Mouse (Mus musculus) limb, embryonic 10.5 days (tissue): ENCODE data around the gene Kif6. TPM values are rescaled to one million over a fixed set of nuclear protein-coding genes. Genes with fewer than 3 reads are reported as not detected.
A peak's percentile ranks its signal among the peaks of the same experiment; 100 is the strongest.

Source experiments
- DNase-seq: peaks from one replicate; pipeline ENCODE4 v3.0.0-alpha.2; 2017; ENCODE audit warnings: low spot score
- H3K27ac ChIP-seq: fragments of 300-500 bp; sonication (generic); 2 replicates; pipeline ENCODE4 v1.5.1; 2016; ENCODE audit warnings: mild to moderate bottlenecking
- H3K27me3 ChIP-seq: fragments of 300-500 bp; sonication (generic); 2 replicates; pipeline ENCODE4 v1.6.1; 2016; ENCODE audit warnings: low read depth, mild to moderate bottlenecking; ENCODE audit not compliant: poor library complexity, severe bottlenecking
- H3K36me3 ChIP-seq: fragments of 300-500 bp; sonication (generic); 2 replicates; pipeline ENCODE4 v1.6.1; 2016; ENCODE audit warnings: mild to moderate bottlenecking, moderate library complexity
- H3K4me1 ChIP-seq: fragments of 300-500 bp; sonication (generic); 2 replicates; pipeline ENCODE4 v1.6.1; 2016
- H3K4me3 ChIP-seq: fragments of 300-500 bp; sonication (generic); 2 replicates; pipeline ENCODE4 v1.5.1; 2016; ENCODE audit warnings: mild to moderate bottlenecking, moderate library complexity
- H3K9me3 ChIP-seq: fragments of 300-500 bp; sonication (generic); replicated peaks from 2 replicates; pipeline ENCODE4 v1.6.1; 2016; ENCODE audit warnings: mild to moderate bottlenecking
- WGBS: fragments of 180-500 bp; shearing (Covaris S2); methylation state at CpG from one replicate; pipeline ENCODE4 v1.1.7; 2016; 5-methylcytosine and 5-hydroxymethylcytosine counted together
- polyA plus RNA-seq: library from polyadenylated mRNA; unstranded; fragments of >200 nt; fragmentation: Nextera tagmentation; extraction: Ambion mirVana; gene quantifications from 2 replicates; pipeline ENCODE4 v1.2.1, GENCODE M21; 2016

The Kif6 gene
- polyA plus RNA-seq: 3.2 and 4.3 TPM in 2 replicates

DNA sequence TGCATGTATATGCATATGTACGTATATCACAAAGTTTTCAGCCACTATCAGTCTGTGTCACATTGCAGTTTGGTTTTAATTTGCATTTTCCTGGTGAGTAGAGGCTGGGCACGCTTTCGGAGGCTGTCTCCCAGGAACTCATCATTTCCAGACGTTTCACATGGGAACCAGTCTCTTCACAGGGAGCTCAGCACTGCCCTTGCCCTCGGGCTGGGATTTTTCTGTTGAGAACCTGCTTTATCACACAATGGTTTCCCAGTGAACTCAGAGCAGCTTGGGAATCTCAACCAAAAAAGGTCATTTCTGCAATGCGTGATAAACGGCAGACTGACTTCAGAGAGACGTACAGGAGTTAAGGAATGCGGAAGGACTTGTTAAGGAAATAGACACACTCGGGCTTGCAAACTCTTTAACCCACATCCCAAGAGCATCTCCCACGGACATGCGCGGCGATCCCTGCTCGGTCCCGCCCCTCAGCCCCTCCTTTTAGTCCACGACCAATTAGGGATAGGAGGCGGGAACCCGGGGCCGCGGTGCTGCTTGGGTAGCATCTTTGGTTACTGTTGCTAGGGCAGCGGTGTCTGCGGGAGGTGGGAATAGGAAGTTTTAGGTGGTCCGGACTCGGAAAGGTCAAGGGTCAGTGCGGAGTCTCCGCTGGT lies at the start of gene Kif6:
TSS of gene Kif6 (plus strand) at position 560 of the 659 bp plus-strand sequence.
- 3% methylated on average over 27 of the region's 27 CpGs for WGBS
- DNase-seq: peak; percentile 90

DNA sequence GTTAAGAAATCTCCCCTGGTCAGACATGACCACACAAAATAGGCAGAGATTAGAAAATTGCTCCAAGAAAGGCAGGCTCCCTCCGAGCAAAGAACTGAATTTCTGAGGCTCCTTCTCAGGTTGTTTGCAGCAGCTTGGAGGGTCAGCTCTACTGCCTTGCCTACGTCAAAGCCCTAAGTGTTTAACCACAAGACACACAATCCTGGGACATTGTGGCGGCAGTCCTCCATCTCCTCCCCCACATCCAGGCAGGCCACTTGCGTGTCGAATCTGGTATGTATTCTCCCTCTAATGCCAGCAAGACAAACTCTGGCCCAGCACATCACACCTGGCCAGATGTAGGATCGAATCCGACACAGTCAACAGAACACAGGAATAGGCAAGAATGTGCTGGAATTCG lies 46.2 kb upstream of the Kif6 start:
- Histone ChIP-seq H3K27me3 (peaks cover 9% of the 10 kb centered on the region; the same call in 1 of the 2 replicates), H3K4me1 (peaks cover 12% of the 10 kb centered on the region), H3K36me3 (no peaks in the 10 kb centered on the region), H3K4me3 (no peak overlapping the region), H3K9me3 (no peaks in the 10 kb centered on the region), H3K27ac (no peak overlapping the region)
- 88% methylated on average over 8 of the region's 8 CpGs for WGBS
- no peak for DNase-seq

More for the DNA sequence above, at the start of gene Kif6:
- H3K27ac ChIP-seq: peak within 1 kb of the TSS; percentile 81
- H3K9me3 ChIP-seq: no peaks in the 10 kb centered on the region
- H3K4me1 ChIP-seq: peaks cover 17% of the 10 kb centered on the region
- no peaks in the 10 kb centered on the region for H3K27me3 ChIP-seq
- no peaks in the 10 kb centered on the region for H3K36me3 ChIP-seq
- peak within 1 kb of the TSS; percentile 76 for H3K4me3 ChIP-seq

DNA sequence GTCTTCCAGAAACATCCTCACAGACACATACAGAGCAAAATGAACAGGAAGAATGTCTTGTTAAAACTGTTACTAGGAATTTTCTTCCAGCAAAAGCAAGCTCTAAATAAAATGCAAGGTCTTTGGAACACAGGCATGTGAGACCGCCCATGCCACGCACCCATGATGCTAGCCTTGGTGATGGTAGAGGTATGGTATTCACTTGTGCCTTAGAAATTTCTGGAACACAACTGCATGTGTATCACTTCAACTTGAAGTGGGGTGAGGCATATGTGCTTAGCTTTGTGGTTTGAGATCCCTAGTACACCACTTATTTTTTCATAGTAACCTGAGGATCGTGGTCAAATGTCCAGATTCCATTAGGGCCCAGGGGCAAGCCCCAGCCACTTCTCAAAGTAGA lies 37.6 kb upstream of the Kif6 start:
- WGBS: 96% methylated on average over 3 of the region's 3 CpGs
- Histone ChIP-seq H3K9me3 (no peaks in the 10 kb centered on the region), H3K4me3 (no peak overlapping the region), H3K27ac (no peak overlapping the region), H3K4me1 (peaks cover 5% of the 10 kb centered on the region), H3K36me3 (no peaks in the 10 kb centered on the region), H3K27me3 (no peaks in the 10 kb centered on the region)
- DNase-seq: no peak

DNA sequence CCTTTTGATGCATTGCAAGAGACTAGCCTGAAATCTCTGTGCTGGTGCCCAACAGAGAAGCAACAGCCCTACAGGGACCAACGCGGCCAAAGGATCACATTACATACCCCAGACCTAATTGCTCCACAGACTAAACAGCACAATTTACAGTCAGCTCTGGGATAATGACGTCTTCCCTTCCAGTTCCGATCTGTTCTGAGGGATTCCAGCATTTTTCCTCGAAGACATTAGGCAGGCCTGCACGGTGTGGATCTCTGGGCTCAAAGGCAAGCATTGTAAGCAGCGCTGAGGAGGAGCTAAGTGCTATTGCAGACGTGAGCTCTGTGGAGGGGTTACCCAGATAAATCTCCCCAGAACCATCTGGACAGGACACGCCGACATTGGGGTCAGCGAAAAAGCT lies 32.5 kb upstream of the Kif6 start:
- 23% methylated on average over 11 of the region's 11 CpGs for WGBS
- peak; percentile 39 for DNase-seq

DNA sequence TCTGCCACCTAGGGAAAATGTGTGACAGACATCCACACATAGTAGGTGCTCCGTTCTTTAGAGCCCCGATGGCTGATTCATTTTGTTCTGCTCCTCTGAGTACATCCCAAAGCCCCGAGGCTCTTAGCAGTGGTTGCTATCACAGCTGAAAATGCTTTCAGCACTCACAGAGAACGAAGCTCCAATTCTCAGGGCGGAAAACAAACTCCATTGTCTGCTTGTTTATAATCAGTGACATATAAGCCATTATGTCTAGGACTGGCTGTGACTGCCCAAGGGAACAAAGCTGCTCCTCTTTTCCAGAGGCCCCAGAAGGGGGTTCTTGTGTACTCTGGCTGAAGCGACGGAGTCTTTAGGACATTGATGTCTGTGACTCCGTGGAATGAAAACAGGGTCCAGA lies 24.9 kb upstream of the Kif6 start:
- WGBS: 69% methylated on average over 8 of the region's 8 CpGs
- Histone ChIP-seq H3K27me3 (no peaks in the 10 kb centered on the region), H3K4me3 (no peak overlapping the region), H3K4me1 (0 out of 2 replicates have a peak, but pooled peaks cover 7% of the 10 kb centered on the region), H3K27ac (no peak overlapping the region), H3K9me3 (no peaks in the 10 kb centered on the region), H3K36me3 (no peaks in the 10 kb centered on the region)
- DNase-seq: no peak

More for the DNA sequence above, 32.5 kb upstream of the Kif6 start:
- H3K27ac ChIP-seq: no peak overlapping the region
- H3K9me3 ChIP-seq: no peaks in the 10 kb centered on the region
- peaks cover 11% of the 10 kb centered on the region for H3K4me1 ChIP-seq
- H3K36me3 ChIP-seq: no peaks in the 10 kb centered on the region
- H3K27me3 ChIP-seq: no peaks in the 10 kb centered on the region
- no peak overlapping the region for H3K4me3 ChIP-seq

DNA sequence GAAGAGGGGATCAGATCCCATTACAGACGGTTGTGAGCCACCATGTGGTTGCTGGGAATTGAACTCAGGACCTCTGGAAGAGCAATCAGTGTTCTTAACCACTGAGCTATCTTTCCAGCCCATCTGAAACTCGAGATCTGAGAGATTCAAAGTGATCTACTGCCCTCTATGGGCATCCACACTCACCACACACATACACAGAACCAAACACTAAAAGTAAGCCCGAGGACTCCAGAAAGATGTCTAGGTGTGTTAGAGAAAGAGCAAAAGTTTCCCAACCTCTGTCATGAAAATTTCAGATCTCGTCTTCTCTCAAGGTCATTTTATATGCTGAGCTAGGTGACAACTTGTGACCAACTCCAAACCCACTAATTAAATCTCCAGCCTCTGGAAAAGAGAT lies 9.5 kb upstream of the Kif6 start:
- Histone ChIP-seq H3K4me3 (no peak overlapping the region), H3K9me3 (no peaks in the 10 kb centered on the region), H3K27me3 (no peaks in the 10 kb centered on the region), H3K36me3 (no peaks in the 10 kb centered on the region), H3K27ac (no peak overlapping the region), H3K4me1 (peaks cover 3% of the 10 kb centered on the region)
- 89% methylated on average over 4 of the region's 4 CpGs for WGBS
- no peak for DNase-seq

DNA sequence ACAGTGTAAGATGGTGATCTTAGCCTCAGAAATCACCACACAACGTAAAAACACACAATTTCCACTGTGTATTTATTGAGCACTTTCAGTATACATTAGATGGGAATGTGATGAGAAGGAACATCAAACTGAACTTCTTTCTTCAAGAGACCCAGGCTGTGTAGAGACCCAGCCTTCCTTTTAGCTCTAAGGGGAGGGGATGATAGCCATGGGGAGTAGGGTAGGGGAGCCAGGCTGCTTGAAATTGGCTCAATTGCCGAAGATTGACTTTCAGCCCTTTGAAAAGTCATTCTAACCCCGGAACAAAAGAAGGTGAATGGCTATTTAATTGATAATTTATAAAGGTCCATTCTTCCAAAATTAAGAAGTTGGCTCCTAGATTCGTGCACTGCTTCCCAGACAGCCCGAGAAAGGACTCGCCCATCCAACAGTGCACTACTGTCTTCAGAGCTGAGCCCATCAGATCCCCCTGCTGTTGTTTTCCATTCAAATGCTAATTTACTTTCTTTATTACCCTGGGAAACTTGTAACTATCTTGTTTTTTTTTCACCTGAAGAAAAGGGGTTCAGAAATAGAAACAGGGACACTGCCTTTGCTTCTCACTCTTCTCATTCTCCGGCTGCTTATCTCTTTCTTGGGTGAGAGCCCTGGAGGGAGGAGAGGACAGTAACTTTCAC lies 7.4 kb upstream of the Kif6 start:
- WGBS: 71% methylated on average over 7 of the region's 7 CpGs
- peaks cover 4% of the 10 kb centered on the region for H3K4me1 ChIP-seq
- DNase-seq: no peak
- H3K4me3 ChIP-seq: no peak overlapping the region
- no peaks in the 10 kb centered on the region for H3K27me3 ChIP-seq
- no peak overlapping the region for H3K27ac ChIP-seq
- no peaks in the 10 kb centered on the region for H3K36me3 ChIP-seq
- no peaks in the 10 kb centered on the region for H3K9me3 ChIP-seq

DNA sequence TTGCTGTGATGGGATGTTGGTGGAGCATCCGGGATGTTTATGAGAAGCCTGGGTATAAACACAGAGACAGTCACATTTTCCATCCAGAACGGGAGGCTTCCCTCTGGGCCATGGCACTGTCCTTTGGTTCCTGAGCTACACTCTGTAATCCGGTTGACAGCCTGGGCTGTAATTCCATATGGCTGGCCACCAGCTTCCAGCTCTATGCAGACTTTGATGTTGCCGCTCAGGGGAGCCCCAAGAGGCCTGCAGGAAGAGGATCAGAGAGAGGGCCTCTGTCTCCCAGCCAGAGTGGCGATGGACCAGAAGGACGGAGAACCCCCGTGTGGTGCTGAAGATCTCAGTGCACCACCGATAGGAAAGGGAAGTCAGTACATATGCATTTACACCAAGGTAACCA lies 4.6 kb upstream of the Kif6 start:
- Histone ChIP-seq H3K4me3 (no peak overlapping the region), H3K27ac (no peak overlapping the region), H3K36me3 (no peaks in the 10 kb centered on the region), H3K27me3 (no peaks in the 10 kb centered on the region), H3K4me1 (peaks cover 11% of the 10 kb centered on the region), H3K9me3 (no peaks in the 10 kb centered on the region)
- DNase-seq: no peak
- 40% methylated on average over 8 of the region's 8 CpGs for WGBS

DNA sequence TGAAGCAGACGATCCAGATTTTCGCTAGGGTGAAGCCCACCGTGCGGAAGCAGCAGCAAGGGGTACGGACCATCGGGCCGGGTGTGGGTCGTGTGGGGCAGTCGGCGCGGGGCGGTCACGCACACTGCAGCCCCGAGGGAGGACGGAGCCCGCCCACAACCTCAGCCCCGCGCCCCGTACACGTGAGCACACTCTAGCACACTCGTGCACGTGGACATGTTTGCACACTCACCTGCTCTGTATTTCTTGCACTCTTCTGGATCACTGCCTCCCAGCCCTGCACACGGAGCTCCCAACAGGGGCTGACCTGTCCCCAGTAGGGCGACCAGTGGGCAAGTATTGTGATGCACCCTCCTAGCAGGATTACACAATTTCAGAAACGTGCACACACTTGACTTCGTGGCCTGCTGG lies 310 bp downstream of the Kif6 start:
- no peaks in the 10 kb centered on the region for H3K36me3 ChIP-seq
- H3K4me1 ChIP-seq: peaks cover 15% of the 10 kb centered on the region
- no peak for DNase-seq
- H3K4me3 ChIP-seq: peak overlapping the region; percentile 76
- 2% methylated on average over 26 of the region's 26 CpGs for WGBS
- H3K9me3 ChIP-seq: no peaks in the 10 kb centered on the region
- peak overlapping the region; percentile 81 for H3K27ac ChIP-seq
- H3K27me3 ChIP-seq: no peaks in the 10 kb centered on the region

DNA sequence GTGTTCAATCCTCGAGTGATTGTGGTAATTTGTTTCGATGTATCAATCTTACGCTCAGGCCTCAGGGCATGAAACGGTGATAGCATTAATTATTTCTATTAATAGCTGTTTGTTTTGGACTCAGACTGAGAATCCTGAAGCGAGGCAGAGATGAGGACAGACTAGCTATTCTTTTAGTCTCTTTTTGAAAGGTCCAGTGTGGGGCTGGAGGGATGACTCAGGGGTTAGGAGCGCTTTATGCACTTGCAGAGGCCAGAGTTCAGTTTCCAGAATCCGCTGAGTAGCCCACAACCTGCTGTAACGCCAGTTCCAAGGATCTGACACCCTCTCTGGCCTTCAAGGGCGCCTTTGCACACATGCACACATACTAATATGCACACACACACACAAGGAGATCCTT lies 9.6 kb downstream of the Kif6 start:
- no peak overlapping the region for H3K4me3 ChIP-seq
- DNase-seq: no peak
- 81% methylated on average over 9 of the region's 9 CpGs for WGBS
- no peaks in the 10 kb centered on the region for H3K4me1 ChIP-seq
- H3K9me3 ChIP-seq: no peaks in the 10 kb centered on the region
- H3K27ac ChIP-seq: no peak overlapping the region
- H3K27me3 ChIP-seq: no peaks in the 10 kb centered on the region
- no peaks in the 10 kb centered on the region for H3K36me3 ChIP-seq

DNA sequence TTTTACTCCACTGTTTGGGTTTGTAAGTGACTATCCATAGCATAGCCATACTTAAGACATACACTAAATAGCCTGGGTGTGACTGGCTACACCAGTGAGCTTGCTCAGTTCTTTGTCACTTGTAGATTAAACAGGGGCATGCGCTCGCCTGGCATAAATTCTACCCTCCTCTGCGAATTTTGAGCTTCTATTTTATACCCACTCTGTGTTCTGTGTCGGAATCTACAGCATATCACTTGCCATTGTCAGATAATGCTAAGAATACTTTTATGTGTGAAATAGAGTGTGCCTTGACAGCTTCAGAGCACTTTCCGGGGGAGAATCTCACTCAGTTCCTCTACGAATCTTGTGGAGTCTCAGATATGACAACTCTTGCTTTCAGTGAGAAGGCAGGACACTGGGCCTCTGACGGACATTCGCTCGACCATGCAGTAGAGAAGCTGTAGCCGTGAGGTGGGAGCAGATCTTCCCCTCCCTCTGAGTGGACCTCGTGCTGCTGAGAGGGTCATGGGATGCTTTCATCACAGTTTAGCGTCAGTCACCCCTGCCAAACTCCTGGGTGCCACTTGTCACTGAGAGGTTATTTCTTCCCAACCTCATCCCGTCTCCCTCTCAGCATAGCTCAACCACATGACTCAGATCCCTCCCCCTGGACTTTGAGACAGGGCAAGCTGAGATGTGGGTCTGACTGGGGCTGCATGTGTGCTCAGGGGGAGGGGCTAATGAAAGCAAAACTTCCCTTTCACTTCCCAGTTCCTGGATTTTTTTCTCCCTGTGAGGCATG lies 12.3 kb downstream of the Kif6 start:
- Histone ChIP-seq H3K27me3 (no peaks in the 10 kb centered on the region), H3K36me3 (no peaks in the 10 kb centered on the region), H3K4me1 (no peaks in the 10 kb centered on the region), H3K9me3 (no peaks in the 10 kb centered on the region), H3K4me3 (no peak overlapping the region), H3K27ac (no peak overlapping the region)
- 89% methylated on average over 13 of the region's 13 CpGs for whole genome bisulfite sequencing
- DNase-seq: no peak

DNA sequence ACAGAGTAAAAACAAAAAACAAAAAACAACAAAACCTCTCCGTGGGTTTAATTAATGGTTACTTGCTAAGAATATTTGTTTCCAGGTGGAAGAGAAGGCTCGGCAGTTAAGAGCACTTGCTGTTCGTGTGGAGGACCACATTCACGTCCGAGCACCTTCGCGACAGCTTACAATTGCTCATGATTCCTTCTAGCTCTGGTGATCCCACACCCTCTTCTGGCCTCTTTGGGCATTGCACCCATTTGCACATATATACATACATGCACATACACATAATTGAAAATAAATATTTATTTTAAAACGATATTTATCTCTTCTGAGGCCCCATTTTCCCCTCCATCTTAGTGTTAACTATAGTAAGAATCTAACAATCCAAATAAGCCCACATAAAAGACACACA lies 13.9 kb downstream of the Kif6 start:
- Histone ChIP-seq H3K4me1 (peaks cover 3% of the 10 kb centered on the region; the same call in 1 of the 2 replicates), H3K4me3 (no peak overlapping the region), H3K27ac (no peak overlapping the region), H3K36me3 (no peaks in the 10 kb centered on the region), H3K27me3 (no peaks in the 10 kb centered on the region), H3K9me3 (no peaks in the 10 kb centered on the region)
- DNase-seq: no peak
- WGBS: 93% methylated on average over 8 of the region's 8 CpGs

DNA sequence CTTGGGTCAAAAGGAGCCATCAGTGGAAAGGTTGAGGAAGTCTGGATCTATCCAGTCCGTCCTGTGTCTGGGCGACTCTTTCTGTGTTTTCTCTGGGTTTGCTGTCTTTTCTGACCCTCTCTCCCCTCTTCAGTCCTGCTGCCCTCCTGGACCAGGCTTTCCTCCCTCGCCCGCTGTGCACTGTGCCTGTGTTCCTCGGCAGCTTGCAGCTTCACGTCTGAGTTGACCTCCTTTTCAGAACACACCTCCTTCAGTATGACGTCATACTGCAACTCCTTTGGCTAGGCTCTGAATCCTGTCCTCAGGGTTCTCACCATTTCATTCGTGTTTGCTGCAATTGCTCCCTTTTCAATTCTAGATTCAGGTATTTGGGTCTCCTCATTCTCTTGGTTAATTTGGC lies 18.1 kb downstream of the Kif6 start:
- H3K27me3 ChIP-seq: no peaks in the 10 kb centered on the region
- no peak overlapping the region for H3K27ac ChIP-seq
- H3K4me3 ChIP-seq: no peak overlapping the region
- WGBS: 64% methylated on average over 8 of the region's 8 CpGs
- H3K9me3 ChIP-seq: no peaks in the 10 kb centered on the region
- H3K4me1 ChIP-seq: peaks cover 12% of the 10 kb centered on the region
- no peaks in the 10 kb centered on the region for H3K36me3 ChIP-seq
- no peak for DNase-seq
